In the genomic region with DNA sequence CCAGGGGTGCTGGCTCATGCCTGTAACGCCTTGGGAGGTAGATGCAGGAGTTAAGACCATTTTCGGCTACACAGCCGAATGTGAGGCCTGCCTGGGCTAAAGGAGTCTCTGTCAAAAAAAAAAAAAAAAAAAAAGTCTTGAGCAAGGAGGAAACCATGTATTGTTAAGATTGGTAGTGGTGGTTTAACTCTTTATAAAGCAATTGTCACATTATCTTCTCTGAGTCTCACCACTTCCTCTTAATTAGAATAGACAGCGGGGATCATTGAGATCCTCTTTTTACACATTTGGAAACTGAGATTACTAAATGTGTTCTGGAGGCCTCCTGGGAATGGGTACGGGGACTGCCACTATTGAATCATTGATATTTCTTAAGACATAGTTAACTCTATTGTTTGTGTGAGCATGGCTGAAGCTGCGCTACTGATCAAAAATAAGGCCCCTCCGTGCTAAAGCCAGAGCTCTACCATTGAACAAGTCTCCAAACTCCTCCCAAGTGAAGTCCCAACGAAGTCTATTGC, we compare ENCODE assay signal across 8 mouse cellular contexts. TPM values are rescaled to one million over a fixed set of nuclear protein-coding genes. Genes with fewer than 3 reads are reported as not detected.
DNase-seq lines count a peak whose midpoint lies in the region; ATAC-seq lines count a peak whose summit lies in the region.

No protein-coding gene starts in this region.

- H3K4me3 ChIP-seq in heart, embryonic 10.5 days: peak overlapping the region; percentile 92; the same call in 1 of the 2 replicates
- no peak overlapping the region for H3K4me3 ChIP-seq in limb, embryonic 10.5 days

- H3K27me3 ChIP-seq in heart, embryonic 10.5 days (ENCODE audit: insufficient read depth, poor library complexity, severe bottlenecking): no peaks in the 10 kb centered on the region
- no peaks in the 10 kb centered on the region for H3K27me3 ChIP-seq in limb, embryonic 10.5 days (ENCODE audit: low read depth, poor library complexity, severe bottlenecking)

- H3K36me3 ChIP-seq in heart, embryonic 10.5 days: no peaks in the 10 kb centered on the region
- no peaks in the 10 kb centered on the region for H3K36me3 ChIP-seq in limb, embryonic 10.5 days

- intact Hi-C loops in heart, postnatal 25 days (cut with DNase I): loop anchor here (2.0 kb wide), 2 partner anchors 27 to 49 kb away; no protein-coding TSS in a partner anchor
- intact Hi-C loops in left cerebral cortex, postnatal 10 days (cut with DNase I): no loop called here

- ATAC-seq in megakaryocyte, adult 5-6 weeks (ENCODE audit: poor library complexity, severe bottlenecking): peak; percentile 64

- DNase-seq in heart, embryonic 10.5 days (ENCODE audit: low spot score): no peak
- no peak for DNase-seq in heart, postnatal 25 days (ENCODE audit: low spot score)
- DNase-seq in A20 (ENCODE audit: low read depth, low spot score): peak; percentile 87
- peak; percentile 34 for DNase-seq in MN1 (ENCODE audit: low spot score)
- DNase-seq in left cerebral cortex, postnatal 10 days (ENCODE audit: extremely low spot score in 1 of 2, low spot score in 2 of 2): no peak
- DNase-seq in limb, embryonic 10.5 days (ENCODE audit: low spot score): no peak
- DNase-seq in gastrocnemius, postnatal 10 days: no peak

- 72% methylated on average over 8 of the region's 8 CpGs for WGBS in heart, embryonic 10.5 days
- WGBS in limb, embryonic 10.5 days: 80% methylated on average over 8 of the region's 8 CpGs

- peaks cover 10% of the 10 kb centered on the region; the same call in 1 of the 2 replicates for H3K4me1 ChIP-seq in heart, embryonic 10.5 days
- H3K4me1 ChIP-seq in limb, embryonic 10.5 days: peaks cover 21% of the 10 kb centered on the region

- peak overlapping the region; percentile 96 for H3K27ac ChIP-seq in heart, embryonic 10.5 days
- no peak overlapping the region for H3K27ac ChIP-seq in limb, embryonic 10.5 days

- H3K9me3 ChIP-seq in heart, embryonic 10.5 days: no peaks in the 10 kb centered on the region
- no peaks in the 10 kb centered on the region for H3K9me3 ChIP-seq in limb, embryonic 10.5 days (replicated peaks)

RNA-seq across cellular contexts. Expression of gene Plpp1, which starts 0.8 kb away (rescaled TPM):
- polyA plus RNA-seq in heart, embryonic 10.5 days (2016; fragmentation: Nextera tagmentation; extraction: Ambion mirVana): 39.6 and 41.3 TPM in 2 replicates
- total RNA-seq in heart, postnatal 25 days (2021): 10 to 100 TPM; 59.4 to 63.6 TPM
- 1.1 TPM in 2 replicates for total RNA-seq in megakaryocyte, adult 5-6 weeks (2015)
- 0.26 and 1.5 TPM in 2 replicates for total RNA-seq in megakaryocyte, adult 5-6 weeks (2017)
- total RNA-seq in left cerebral cortex, postnatal 10 days (2021): 10 to 100 TPM; 30.0 to 30.1 TPM
- 17.6 and 22.5 TPM in 2 replicates for polyA plus RNA-seq in limb, embryonic 10.5 days (2016; fragmentation: Nextera tagmentation; extraction: Ambion mirVana)
- 10 to 100 TPM; 78.3 to 89.9 TPM for total RNA-seq in gastrocnemius, postnatal 10 days (2021)

Comparison
In these comparisons a context has a peak if more than half of its experiments do, and no peak if none do; other contexts are left out.
1. DNase-seq: peak in A20 (single experiment) and MN1 (single experiment); none in heart, embryonic 10.5 days (single experiment), heart, postnatal 25 days (single experiment), left cerebral cortex, postnatal 10 days (0 of 2), limb, embryonic 10.5 days (single experiment) and gastrocnemius, postnatal 10 days (single experiment).
2. RNA of gene Plpp1, which starts 0.8 kb away (total RNA-seq): 78.3 to 89.9 TPM in gastrocnemius, postnatal 10 days, 59.4 to 63.6 TPM in heart, postnatal 25 days and 30.0 to 30.1 TPM in left cerebral cortex, postnatal 10 days; 0.26 to 1.5 TPM in megakaryocyte, adult 5-6 weeks; every median in the first group is over 10 times any median in the second.